Mouse (Mus musculus): Measurements from ENCODE around the gene Poc1a. TPM values are rescaled to one million over a fixed set of nuclear protein-coding genes. Genes with fewer than 3 reads are reported as not detected.

Poc1a gene
- total and polyA plus RNA-seq, 2 experiments from 2014 or later = 9.8 to 10.8 TPM

GRCm38 (mm10) chr9:106261491-106261890, 19.4 kb upstream of the Poc1a start:
- WGBS = 68% methylated on average over 3 of the region's 3 CpGs
- no peaks in the 10 kb centered on the region for H3K27me3 ChIP-seq (ENCODE audit: insufficient read depth, low read length)
- TF ChIP-seq CTCF (IDR thresholded peaks at IDR 0.05; ENCODE audit: low read depth) = no peak
- H3K4me1 ChIP-seq (ENCODE audit: insufficient read depth, low read length) = no peaks in the 10 kb centered on the region
- H3K4me3 ChIP-seq (ENCODE audit: low read length) = no peak overlapping the region
- no peaks in the 10 kb centered on the region for H3K36me3 ChIP-seq (ENCODE audit: insufficient read depth, low read length)
- no peaks in the 10 kb centered on the region for H3K9me3 ChIP-seq (ENCODE audit: low read length)
- DNase-seq (ENCODE audit: low spot score) = no peak
- H3K4me2 ChIP-seq (ENCODE audit: low read depth, low read length) = no peak overlapping the region
- no peak overlapping the region for H3K27ac ChIP-seq
- ATAC-seq = no peak
- no peak overlapping the region for H3K9ac ChIP-seq (replicated peaks; ENCODE audit: low read length)

GRCm38 (mm10) chr9:106262075-106262474, 18.8 kb upstream of the Poc1a start:
- H3K36me3 ChIP-seq (ENCODE audit: insufficient read depth, low read length) = no peaks in the 10 kb centered on the region
- DNase-seq (ENCODE audit: low spot score) (no peak), ATAC-seq (no peak)
- no peak overlapping the region for H3K4me3 ChIP-seq (ENCODE audit: low read length)
- 84% methylated on average over 3 of the region's 3 CpGs for WGBS
- no peaks in the 10 kb centered on the region for H3K4me1 ChIP-seq (ENCODE audit: insufficient read depth, low read length)
- no peaks in the 10 kb centered on the region for H3K27me3 ChIP-seq (ENCODE audit: insufficient read depth, low read length)
- no peak overlapping the region for H3K27ac ChIP-seq
- no peak for TF ChIP-seq CTCF (IDR thresholded peaks at IDR 0.05; ENCODE audit: low read depth)
- H3K4me2 ChIP-seq (ENCODE audit: low read depth, low read length) = no peak overlapping the region
- no peaks in the 10 kb centered on the region for H3K9me3 ChIP-seq (ENCODE audit: low read length)
- H3K9ac ChIP-seq (replicated peaks; ENCODE audit: low read length) = no peak overlapping the region

- no peaks in the 10 kb centered on the region for H3K36me3 ChIP-seq (ENCODE audit: insufficient read depth, low read length)
- no peak overlapping the region for H3K27ac ChIP-seq
- H3K27me3 ChIP-seq (ENCODE audit: insufficient read depth, low read length) = no peaks in the 10 kb centered on the region
- peaks cover 3% of the 10 kb centered on the region; the same call in 1 of the 2 replicates for H3K4me1 ChIP-seq (ENCODE audit: insufficient read depth, low read length)
- H3K9me3 ChIP-seq (ENCODE audit: low read length) = no peaks in the 10 kb centered on the region
- DNase-seq (ENCODE audit: low spot score) = no peak
- H3K4me3 ChIP-seq (ENCODE audit: low read length) = no peak overlapping the region
- TF ChIP-seq CTCF (IDR thresholded peaks at IDR 0.05; ENCODE audit: low read depth) = no peak
- no peak overlapping the region for H3K9ac ChIP-seq (replicated peaks; ENCODE audit: low read length)
- H3K4me2 ChIP-seq (ENCODE audit: low read depth, low read length) = no peak overlapping the region
- ATAC-seq = no peak
- WGBS = 86% methylated on average over 9 of the region's 9 CpGs
Observed at GRCm38 (mm10) chr9:106263381-106263924, 17.4 kb upstream of the Poc1a start.

- Histone ChIP-seq H3K4me2 (ENCODE audit: low read depth, low read length) (no peak overlapping the region), H3K27me3 (ENCODE audit: insufficient read depth, low read length) (no peaks in the 10 kb centered on the region), H3K9me3 (ENCODE audit: low read length) (no peaks in the 10 kb centered on the region), H3K4me1 (ENCODE audit: insufficient read depth, low read length) (peaks cover 16% of the 10 kb centered on the region), H3K9ac (replicated peaks; ENCODE audit: low read length) (no peak overlapping the region), H3K4me3 (ENCODE audit: low read length) (no peak overlapping the region), H3K36me3 (ENCODE audit: insufficient read depth, low read length) (no peaks in the 10 kb centered on the region), H3K27ac (no peak overlapping the region)
- 89% methylated on average over 12 of the region's 12 CpGs for WGBS
- no peak for TF ChIP-seq CTCF (IDR thresholded peaks at IDR 0.05; ENCODE audit: low read depth)
- ATAC-seq = no peak
- no peak for DNase-seq (ENCODE audit: low spot score)
Observed at GRCm38 (mm10) chr9:106265358-106266075, 15.3 kb upstream of the Poc1a start.

GRCm38 (mm10) chr9:106266936-106267657, 13.8 kb upstream of the Poc1a start:
- no peaks in the 10 kb centered on the region for H3K9me3 ChIP-seq (ENCODE audit: low read length)
- no peak for DNase-seq (ENCODE audit: low spot score)
- WGBS = 55% methylated on average over 2 of the region's 2 CpGs
- no peak overlapping the region for H3K4me3 ChIP-seq (ENCODE audit: low read length)
- H3K4me2 ChIP-seq (ENCODE audit: low read depth, low read length) = no peak overlapping the region
- no peak for TF ChIP-seq CTCF (IDR thresholded peaks at IDR 0.05; ENCODE audit: low read depth)
- no peaks in the 10 kb centered on the region for H3K27me3 ChIP-seq (ENCODE audit: insufficient read depth, low read length)
- H3K27ac ChIP-seq = no peak overlapping the region
- H3K9ac ChIP-seq (replicated peaks; ENCODE audit: low read length) = no peak overlapping the region
- ATAC-seq = no peak
- peaks cover 16% of the 10 kb centered on the region for H3K4me1 ChIP-seq (ENCODE audit: insufficient read depth, low read length)
- no peaks in the 10 kb centered on the region for H3K36me3 ChIP-seq (ENCODE audit: insufficient read depth, low read length)

GRCm38 (mm10) chr9:106268421-106268820, 12.4 kb upstream of the Poc1a start:
- DNase-seq (ENCODE audit: low spot score) (no peak), ATAC-seq (no peak)
- Histone ChIP-seq H3K4me3 (ENCODE audit: low read length) (no peak overlapping the region), H3K9me3 (ENCODE audit: low read length) (no peaks in the 10 kb centered on the region), H3K9ac (replicated peaks; ENCODE audit: low read length) (no peak overlapping the region), H3K4me2 (ENCODE audit: low read depth, low read length) (no peak overlapping the region), H3K27me3 (ENCODE audit: insufficient read depth, low read length) (no peaks in the 10 kb centered on the region), H3K27ac (no peak overlapping the region), H3K4me1 (ENCODE audit: insufficient read depth, low read length) (peaks cover 16% of the 10 kb centered on the region), H3K36me3 (ENCODE audit: insufficient read depth, low read length) (no peaks in the 10 kb centered on the region)
- no peak for TF ChIP-seq CTCF (IDR thresholded peaks at IDR 0.05; ENCODE audit: low read depth)
- 39% methylated on average over 4 of the region's 4 CpGs for WGBS
